Comparison of ENCODE assay signal across 43 mouse cellular contexts in genomic region chr14:50782166-50782565, GRCm38 (mm10). TPM values are rescaled to one million over a fixed set of nuclear protein-coding genes. Genes with fewer than 3 reads are reported as not detected.
"Had no signal": no experiment of that assay in that cellular context is flagged by ENCODE, and none has a peak within 500 bp of the region (broad histone marks: within the 10 kb centered on the region; RNA-seq: fewer than 3 reads in every experiment).

No protein-coding gene starts in this region.

- DNase-seq: gastrocnemius, postnatal 14 days; gastrocnemius, postnatal 36 days; heart, adult 18-20 months; heart, postnatal 10 days; kidney, adult 11 months; kidney, adult 8-10 months; kidney, postnatal 10 days; kidney, postnatal 25 days; kidney, postnatal 4 days; left cerebral cortex, postnatal 4 days; lung, adult 18-20 months had no signal

- ATAC-seq: hindbrain, postnatal 0 days; intestine, embryonic 16.5 days; liver, embryonic 12.5 days had no signal

- H3K27ac ChIP-seq: heart, embryonic 10.5 days; hindbrain, embryonic 13.5 days; hindbrain, embryonic 15.5 days; hindbrain, postnatal 0 days; layer of hippocampus, adult 2 months; limb, embryonic 13.5 days; limb, embryonic 15.5 days; liver, embryonic 12.5 days; liver, embryonic 14.5 days had no signal

- H3K4me2 ChIP-seq: heart, embryonic 12.5 days; hindbrain, embryonic 13.5 days; hindbrain, embryonic 15.5 days; limb, embryonic 13.5 days; limb, embryonic 15.5 days; liver, embryonic 12.5 days had no signal

- H3K9ac ChIP-seq: heart, embryonic 12.5 days; hindbrain, embryonic 13.5 days; hindbrain, embryonic 15.5 days; limb, embryonic 13.5 days; limb, embryonic 15.5 days; liver, embryonic 12.5 days; liver, embryonic 14.5 days had no signal

- H3K4me3 ChIP-seq: heart, embryonic 10.5 days; heart, embryonic 12.5 days; hindbrain, embryonic 13.5 days; hindbrain, embryonic 15.5 days; layer of hippocampus, adult 2 months; limb, embryonic 13.5 days; limb, embryonic 15.5 days; liver, embryonic 12.5 days had no signal

- H3K4me1 ChIP-seq: heart, embryonic 10.5 days had no signal

- H3K27me3 ChIP-seq: heart, embryonic 12.5 days; hindbrain, embryonic 13.5 days; hindbrain, embryonic 15.5 days; limb, embryonic 13.5 days; limb, embryonic 15.5 days; liver, embryonic 12.5 days had no signal

- H3K9me3 ChIP-seq: heart, embryonic 10.5 days; heart, embryonic 12.5 days; hindbrain, embryonic 15.5 days; limb, embryonic 13.5 days; limb, embryonic 15.5 days; liver, embryonic 12.5 days had no signal

RNA-seq across cellular contexts. Expression of gene Ccnb1ip1, which starts 25.4 kb away (rescaled TPM):
- total RNA-seq: gastrocnemius, adult 8-10 months; heart, adult 18-20 months; heart, postnatal 10 days; hematopoietic stem cell, adult 5-6 weeks; hindbrain, postnatal 0 days; layer of hippocampus, adult 2 months; layer of hippocampus, postnatal 10 days; left cerebral cortex, adult 18-20 months; left cerebral cortex, postnatal 10 days; left cerebral cortex, postnatal 25 days had no signal
- polyA plus RNA-seq: heart, embryonic 10.5 days; heart, embryonic 12.5 days; heart, embryonic 14.5 days; heart, embryonic 16.5 days; hindbrain, embryonic 11.5 days; hindbrain, embryonic 13.5 days; hindbrain, embryonic 15.5 days; intestine, embryonic 14.5 days; intestine, embryonic 16.5 days; kidney, embryonic 14.5 days; kidney, embryonic 16.5 days; limb, embryonic 11.5 days; limb, embryonic 13.5 days; limb, embryonic 15.5 days; liver, adult 2 months; liver, embryonic 12.5 days; liver, embryonic 14.5 days; liver, embryonic 16.5 days had no signal

RNA-seq across cellular contexts. Expression of gene Olfr749, which starts 37.3 kb away (rescaled TPM):
- total RNA-seq: gastrocnemius, adult 18-20 months; gastrocnemius, adult 8-10 months; gastrocnemius, postnatal 14 days; gastrocnemius, postnatal 36 days; heart, adult 18-20 months; heart, adult 8-10 months; heart, postnatal 10 days; heart, postnatal 25 days; hematopoietic stem cell, adult 5-6 weeks; hindbrain, postnatal 0 days; layer of hippocampus, adult 2 months; layer of hippocampus, postnatal 10 days; layer of hippocampus, postnatal 25 days; left cerebral cortex, adult 18-20 months; left cerebral cortex, adult 8-10 months; left cerebral cortex, postnatal 10 days; left cerebral cortex, postnatal 25 days; left cerebral cortex, postnatal 4 days; liver, adult 2 months had no signal
- polyA plus RNA-seq: gonadal fat pad, adult 2 months; heart, embryonic 10.5 days; heart, embryonic 12.5 days; heart, embryonic 14.5 days; heart, embryonic 16.5 days; hindbrain, embryonic 11.5 days; hindbrain, embryonic 13.5 days; hindbrain, embryonic 15.5 days; hindbrain, postnatal 0 days; intestine, embryonic 14.5 days; intestine, embryonic 16.5 days; kidney, embryonic 14.5 days; kidney, embryonic 16.5 days; limb, embryonic 11.5 days; limb, embryonic 13.5 days; limb, embryonic 15.5 days; liver, adult 2 months; liver, embryonic 12.5 days; liver, embryonic 14.5 days; liver, embryonic 16.5 days had no signal
